Mouse (Mus musculus) stomach, embryonic 16.5 days (tissue): ENCODE results near the gene Ech1. TPM values are rescaled to one million over a fixed set of nuclear protein-coding genes. Genes with fewer than 3 reads are reported as not detected.

Experiments
- ATAC-seq: fragments of 200-750 bp; cut with Nextera tagmentation; 2 replicates; pipeline ENCODE4 v1.8.0; 2017; ENCODE audit warnings: moderate number of reproducible peaks, moderate TSS enrichment; ENCODE audit not compliant: insufficient read depth, low FRiP score
- H3K27ac ChIP-seq: fragments of 300-500 bp; sonication (generic); 2 replicates; pipeline ENCODE4 v1.5.1; 2014; ENCODE audit warnings: low read length
- H3K27me3 ChIP-seq: fragments of 300-500 bp; sonication (generic); 2 replicates; pipeline ENCODE4 v1.6.1; 2014; ENCODE audit warnings: low read length, control low read depth, mixed read lengths; ENCODE audit not compliant: control insufficient read depth, insufficient read depth
- H3K36me3 ChIP-seq: fragments of 300-500 bp; sonication (generic); 2 replicates; pipeline ENCODE4 v1.6.1; 2014; ENCODE audit warnings: low read length; ENCODE audit not compliant: control insufficient read depth, insufficient read depth
- H3K4me1 ChIP-seq: fragments of 300-500 bp; sonication (generic); 2 replicates; pipeline ENCODE4 v1.6.1; 2014; ENCODE audit warnings: low read length, control low read depth, mixed read lengths; ENCODE audit not compliant: control insufficient read depth, insufficient read depth
- H3K4me2 ChIP-seq: fragments of 300-500 bp; sonication (generic); 2 replicates; pipeline ENCODE4 v1.6.1; 2014; ENCODE audit warnings: low read depth, low read length, mixed read lengths
- H3K4me3 ChIP-seq: fragments of 300-500 bp; sonication (generic); replicated peaks from 2 replicates; pipeline ENCODE4 v1.5.1; 2014; ENCODE audit warnings: mild to moderate bottlenecking, low read length
- H3K9ac ChIP-seq: fragments of 300-500 bp; sonication (generic); 2 replicates; pipeline ENCODE4 v1.6.1; 2014; ENCODE audit warnings: low read length
- H3K9me3 ChIP-seq: fragments of 300-500 bp; sonication (generic); replicated peaks from 2 replicates; pipeline ENCODE4 v1.6.1; 2016; ENCODE audit warnings: low read length, control low read depth; ENCODE audit not compliant: control insufficient read depth
- WGBS: fragments of 180-500 bp; shearing (Covaris S2); extraction: QIAGEN DNeasy Blood & Tissue Kit; methylation state at CpG from one replicate; pipeline ENCODE4 v1.1.7; 2014; 5-methylcytosine and 5-hydroxymethylcytosine counted together
- polyA plus RNA-seq: library from polyadenylated mRNA; unstranded; fragments of >200 nt; fragmentation: Nextera tagmentation; extraction: Ambion mirVana; gene quantifications from 2 replicates; pipeline ENCODE4 v1.2.1, GENCODE M21; 2015

Ech1 gene
- polyA plus RNA-seq, 1 experiment from 2014 or later: 230 TPM

- ATAC-seq: peak; percentile 7; the same call in 1 of the 2 replicates
- Histone ChIP-seq H3K4me2 (peak overlapping the region; percentile 88), H3K27me3 (no peaks in the 10 kb centered on the region), H3K4me1 (peaks cover 40% of the 10 kb centered on the region), H3K9me3 (no peaks in the 10 kb centered on the region), H3K9ac (peak overlapping the region; percentile 98), H3K4me3 (peak overlapping the region; percentile 78), H3K36me3 (peaks cover 14% of the 10 kb centered on the region), H3K27ac (peak overlapping the region; percentile 100)
- WGBS: under 1% methylated on average over 35 of the region's 35 CpGs
These were observed 15.5 kb upstream of the Ech1 start for GRCm38 (mm10) chr7:28809401-28810089.

DNA sequence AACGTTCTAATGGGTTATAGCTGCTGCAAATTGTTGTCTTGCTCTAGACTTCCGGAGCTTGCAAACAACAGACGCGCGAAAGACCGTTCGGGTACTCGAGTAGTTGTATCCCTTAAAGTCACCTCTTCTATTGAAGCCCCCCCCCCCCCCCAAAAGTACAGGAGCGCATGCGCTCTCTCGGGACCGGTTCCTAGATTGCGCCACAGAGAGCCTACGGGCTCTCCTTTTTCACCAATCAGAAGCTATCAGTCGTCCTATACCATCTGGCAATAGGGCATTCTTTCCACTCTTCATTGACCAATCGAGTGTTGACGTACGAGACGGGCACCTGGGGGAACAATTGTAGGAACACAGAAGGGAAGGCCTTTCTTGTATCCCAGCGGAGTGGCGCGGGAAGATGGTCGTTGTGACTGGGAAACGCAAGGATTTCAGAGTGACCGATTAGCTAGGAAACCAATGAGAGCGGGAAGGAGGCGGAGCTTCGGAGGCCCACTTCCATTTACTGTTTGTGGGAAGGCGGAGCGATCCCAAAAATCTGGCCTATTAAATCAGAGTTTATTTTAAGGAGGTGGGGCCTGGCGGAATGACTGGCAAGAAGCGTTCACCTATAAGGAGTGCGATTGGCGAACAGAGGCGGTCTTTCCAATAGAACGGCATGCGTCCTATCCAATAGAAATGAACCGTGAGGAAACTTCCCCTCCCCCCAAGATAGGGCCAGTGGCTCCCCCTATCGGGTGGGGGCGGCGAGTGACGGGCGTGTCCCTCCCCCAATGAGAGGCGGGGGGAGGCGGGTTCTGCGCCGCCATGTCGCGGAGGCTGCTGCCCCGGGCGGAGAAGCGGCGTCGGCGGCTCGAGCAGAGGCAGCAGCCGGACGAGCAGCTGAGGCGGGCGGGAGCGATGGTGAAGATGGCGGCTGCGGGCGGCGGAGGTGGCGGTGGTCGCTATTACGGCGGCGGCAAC, 14.6 kb upstream of the Ech1 start:
- Histone ChIP-seq H3K36me3 (peaks cover 21% of the 10 kb centered on the region), H3K4me3 (peak overlapping the region; percentile 85), H3K27me3 (no peaks in the 10 kb centered on the region), H3K9me3 (no peaks in the 10 kb centered on the region), H3K27ac (peak overlapping the region; percentile 100), H3K9ac (peak overlapping the region; percentile 98), H3K4me1 (peaks cover 43% of the 10 kb centered on the region), H3K4me2 (peak overlapping the region; percentile 88)
- ATAC-seq: peak; percentile 91
- WGBS: under 1% methylated on average over 70 of the region's 70 CpGs

- peak overlapping the region; percentile 98 for H3K9ac ChIP-seq
- H3K36me3 ChIP-seq: peaks cover 30% of the 10 kb centered on the region
- H3K4me1 ChIP-seq: peaks cover 52% of the 10 kb centered on the region
- H3K27me3 ChIP-seq: no peaks in the 10 kb centered on the region
- H3K4me3 ChIP-seq: peak overlapping the region; percentile 85
- H3K9me3 ChIP-seq: no peaks in the 10 kb centered on the region
- peak; percentile 56 for ATAC-seq
- under 1% methylated on average over 40 of the region's 40 CpGs for WGBS
- H3K4me2 ChIP-seq: peak overlapping the region; percentile 99
- H3K27ac ChIP-seq: peak overlapping the region; percentile 99
These were observed 13.8 kb upstream of the Ech1 start for GRCm38 (mm10) chr7:28811228-28811627.

DNA sequence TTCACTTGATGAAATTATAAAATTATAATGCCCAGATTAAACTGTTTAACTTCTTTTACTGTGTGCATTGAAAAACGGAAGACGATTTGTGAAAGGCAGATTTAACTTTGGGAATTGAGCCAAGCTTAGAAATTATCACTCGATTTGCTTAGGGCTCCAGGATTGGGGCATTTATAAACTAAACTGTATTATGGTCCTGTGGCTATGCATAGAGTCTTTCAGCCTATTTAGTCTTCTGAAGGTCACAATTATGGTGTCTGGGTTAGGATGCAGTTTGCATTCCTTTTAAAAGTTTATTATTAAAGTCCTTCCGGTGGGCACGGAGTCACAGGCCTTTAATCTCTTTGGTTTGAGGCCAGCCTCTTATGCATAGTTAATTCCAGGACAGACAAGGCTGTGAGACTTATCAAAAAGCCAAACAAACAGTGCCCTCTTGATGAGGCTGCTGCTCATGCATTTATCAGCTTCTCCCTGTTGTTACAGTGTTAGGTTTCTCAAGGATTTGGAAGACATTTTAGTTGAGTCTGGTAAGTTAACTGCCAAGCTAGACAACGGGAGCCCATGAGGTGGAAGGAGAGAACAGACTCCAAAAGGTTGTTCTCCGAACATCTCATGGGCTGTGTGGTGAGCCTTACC, 13.3 kb upstream of the Ech1 start:
- no peaks in the 10 kb centered on the region for H3K9me3 ChIP-seq
- peak overlapping the region; percentile 99 for H3K4me2 ChIP-seq
- ATAC-seq: no peak
- H3K27ac ChIP-seq: peak overlapping the region; percentile 99
- 5% methylated on average over 7 of the region's 7 CpGs for WGBS
- peak overlapping the region; percentile 79 for H3K9ac ChIP-seq
- peak overlapping the region; percentile 85 for H3K4me3 ChIP-seq
- peaks cover 34% of the 10 kb centered on the region for H3K36me3 ChIP-seq
- peaks cover 56% of the 10 kb centered on the region for H3K4me1 ChIP-seq
- no peaks in the 10 kb centered on the region for H3K27me3 ChIP-seq

GRCm38 (mm10) chr7:28812436-28812835, 12.6 kb upstream of the Ech1 start:
- Histone ChIP-seq H3K9me3 (no peaks in the 10 kb centered on the region), H3K4me1 (peaks cover 59% of the 10 kb centered on the region), H3K4me3 (peak overlapping the region; percentile 85), H3K36me3 (peaks cover 37% of the 10 kb centered on the region), H3K27ac (peak overlapping the region; percentile 99; the same call in 1 of the 2 replicates), H3K9ac (peak overlapping the region; percentile 79), H3K27me3 (no peaks in the 10 kb centered on the region), H3K4me2 (peak overlapping the region; percentile 99)
- 43% methylated on average over 4 of the region's 4 CpGs for WGBS
- ATAC-seq: no peak

DNA sequence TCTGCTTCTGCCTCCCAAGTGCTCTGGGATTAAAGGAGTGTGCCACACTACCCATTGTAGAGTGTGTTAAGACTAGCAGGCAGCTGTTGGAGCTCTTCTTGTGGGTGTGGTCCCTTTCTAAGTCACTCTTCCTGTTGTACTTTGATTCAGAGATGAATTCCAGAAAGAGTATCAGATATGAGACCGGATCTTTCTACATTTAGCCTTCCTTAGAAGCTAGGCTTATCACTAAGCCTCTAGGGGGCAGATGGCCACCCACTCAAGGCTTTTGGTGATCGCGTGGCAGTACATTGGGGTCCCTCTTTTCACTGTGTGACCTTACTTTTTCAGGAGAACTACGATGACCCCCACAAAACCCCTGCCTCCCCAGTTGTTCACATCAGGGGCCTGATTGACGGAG, 12.1 kb upstream of the Ech1 start:
- ATAC-seq: no peak
- WGBS: 53% methylated on average over 5 of the region's 5 CpGs
- H3K36me3 ChIP-seq: peaks cover 42% of the 10 kb centered on the region
- H3K9ac ChIP-seq: peak overlapping the region; percentile 79
- no peaks in the 10 kb centered on the region for H3K27me3 ChIP-seq
- no peaks in the 10 kb centered on the region for H3K9me3 ChIP-seq
- H3K27ac ChIP-seq: 0 out of 2 replicates have a peak overlapping the region, but pooled peaks have one; percentile 99
- peaks cover 54% of the 10 kb centered on the region for H3K4me1 ChIP-seq
- peak overlapping the region; percentile 99 for H3K4me2 ChIP-seq
- H3K4me3 ChIP-seq: peak overlapping the region; percentile 85

GRCm38 (mm10) chr7:28814306-28815034, 10.5 kb upstream of the Ech1 start:
- no peak overlapping the region for H3K27ac ChIP-seq
- no peak overlapping the region for H3K4me2 ChIP-seq
- no peaks in the 10 kb centered on the region for H3K27me3 ChIP-seq
- H3K9ac ChIP-seq: no peak overlapping the region
- no peak overlapping the region for H3K4me3 ChIP-seq
- no peak for ATAC-seq
- no peaks in the 10 kb centered on the region for H3K9me3 ChIP-seq
- H3K4me1 ChIP-seq: peaks cover 51% of the 10 kb centered on the region
- 75% methylated on average over 5 of the region's 5 CpGs for whole genome bisulfite sequencing
- peaks cover 49% of the 10 kb centered on the region for H3K36me3 ChIP-seq

DNA sequence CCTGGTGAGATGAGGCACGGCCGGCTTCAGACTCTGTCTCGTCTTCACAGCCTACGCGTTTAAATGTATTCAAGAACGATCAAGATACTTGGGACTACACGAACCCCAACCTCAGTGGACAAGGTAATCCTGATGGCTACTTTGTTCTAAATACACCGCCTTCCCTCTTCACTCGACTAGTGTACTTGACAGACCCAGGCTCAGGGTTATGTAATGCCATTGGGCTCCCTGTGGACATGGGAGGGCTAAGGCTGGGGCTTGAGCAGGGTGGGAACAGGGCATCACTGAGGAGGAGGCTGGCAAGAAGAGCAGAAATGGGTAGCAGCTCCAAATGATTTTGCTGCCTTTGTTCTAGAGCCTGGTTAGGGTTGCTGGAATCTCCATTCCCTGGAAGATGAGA, 9.8 kb upstream of the Ech1 start:
- no peak for ATAC-seq
- 89% methylated on average over 9 of the region's 9 CpGs for WGBS
- H3K4me1 ChIP-seq: peaks cover 55% of the 10 kb centered on the region

More for the DNA sequence above, 9.8 kb upstream of the Ech1 start:
- Histone ChIP-seq H3K4me3 (no peak overlapping the region), H3K36me3 (peaks cover 55% of the 10 kb centered on the region), H3K4me2 (no peak overlapping the region), H3K27me3 (no peaks in the 10 kb centered on the region), H3K27ac (no peak overlapping the region), H3K9ac (0 out of 2 replicates have a peak overlapping the region, but pooled peaks have one; percentile 8), H3K9me3 (no peaks in the 10 kb centered on the region)
